Mouse (Mus musculus) stomach, embryonic 16.5 days (tissue): ENCODE measurements around the gene Mcts1. TPM values are rescaled to one million over a fixed set of nuclear protein-coding genes. Genes with fewer than 3 reads are reported as not detected.

Experiments
- ATAC-seq: fragments of 200-750 bp; cut with Nextera tagmentation; 2 replicates; pipeline ENCODE4 v1.8.0; 2017; ENCODE audit warnings: moderate number of reproducible peaks, moderate TSS enrichment; ENCODE audit not compliant: insufficient read depth, low FRiP score
- H3K27ac ChIP-seq: fragments of 300-500 bp; sonication (generic); 2 replicates; pipeline ENCODE4 v1.5.1; 2014; ENCODE audit warnings: low read length
- H3K27me3 ChIP-seq: fragments of 300-500 bp; sonication (generic); 2 replicates; pipeline ENCODE4 v1.6.1; 2014; ENCODE audit warnings: low read length, control low read depth, mixed read lengths; ENCODE audit not compliant: control insufficient read depth, insufficient read depth
- H3K36me3 ChIP-seq: fragments of 300-500 bp; sonication (generic); 2 replicates; pipeline ENCODE4 v1.6.1; 2014; ENCODE audit warnings: low read length; ENCODE audit not compliant: control insufficient read depth, insufficient read depth
- H3K4me1 ChIP-seq: fragments of 300-500 bp; sonication (generic); 2 replicates; pipeline ENCODE4 v1.6.1; 2014; ENCODE audit warnings: low read length, control low read depth, mixed read lengths; ENCODE audit not compliant: control insufficient read depth, insufficient read depth
- H3K4me2 ChIP-seq: fragments of 300-500 bp; sonication (generic); 2 replicates; pipeline ENCODE4 v1.6.1; 2014; ENCODE audit warnings: low read depth, low read length, mixed read lengths
- H3K4me3 ChIP-seq: fragments of 300-500 bp; sonication (generic); replicated peaks from 2 replicates; pipeline ENCODE4 v1.5.1; 2014; ENCODE audit warnings: mild to moderate bottlenecking, low read length
- H3K9ac ChIP-seq: fragments of 300-500 bp; sonication (generic); 2 replicates; pipeline ENCODE4 v1.6.1; 2014; ENCODE audit warnings: low read length
- H3K9me3 ChIP-seq: fragments of 300-500 bp; sonication (generic); replicated peaks from 2 replicates; pipeline ENCODE4 v1.6.1; 2016; ENCODE audit warnings: low read length, control low read depth; ENCODE audit not compliant: control insufficient read depth
- WGBS: fragments of 180-500 bp; shearing (Covaris S2); extraction: QIAGEN DNeasy Blood & Tissue Kit; methylation state at CpG from one replicate; pipeline ENCODE4 v1.1.7; 2014; 5-methylcytosine and 5-hydroxymethylcytosine counted together
- polyA plus RNA-seq: library from polyadenylated mRNA; unstranded; fragments of >200 nt; fragmentation: Nextera tagmentation; extraction: Ambion mirVana; gene quantifications from 2 replicates; pipeline ENCODE4 v1.2.1, GENCODE M21; 2015

Mcts1 gene
- polyA plus RNA-seq, 1 experiment from 2014 or later = 93.6 TPM

DNA sequence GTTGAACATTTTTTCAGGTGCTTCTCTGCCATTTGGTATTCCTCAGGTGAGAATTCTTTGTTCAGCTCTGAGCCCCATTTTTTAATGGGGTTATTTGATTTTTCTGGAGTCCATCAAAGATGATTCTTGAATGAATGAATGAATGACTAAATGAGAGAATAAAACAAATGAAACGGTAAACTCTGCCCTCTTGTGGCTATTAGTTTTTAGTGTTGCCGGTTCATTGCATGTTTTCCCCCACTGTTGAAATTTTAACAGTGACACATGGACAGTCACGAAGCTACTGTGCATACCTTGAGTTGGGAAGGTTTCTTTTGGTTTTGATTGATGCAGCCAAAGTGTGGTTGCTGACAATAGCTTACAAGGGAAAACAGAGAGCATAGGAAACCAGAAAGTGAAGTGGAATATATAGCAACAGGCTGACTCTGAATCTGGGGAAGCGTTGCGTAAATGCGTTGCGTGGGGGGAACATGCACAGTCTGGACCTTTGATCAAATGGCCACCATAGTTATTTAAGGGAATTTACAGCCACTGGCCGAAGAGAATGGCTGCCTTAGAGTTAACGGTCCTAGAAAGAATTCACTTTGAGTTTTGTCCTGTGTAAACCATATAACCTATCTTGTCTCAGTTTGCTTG lies 50.1 kb downstream of the Mcts1 start:
- no peak overlapping the region for H3K4me3 ChIP-seq
- ATAC-seq = no peak
- no peak overlapping the region for H3K4me2 ChIP-seq
- H3K9me3 ChIP-seq = no peaks in the 10 kb centered on the region
- H3K36me3 ChIP-seq = no peaks in the 10 kb centered on the region
- no peak overlapping the region for H3K27ac ChIP-seq
- H3K27me3 ChIP-seq = no peaks in the 10 kb centered on the region
- H3K4me1 ChIP-seq = no peaks in the 10 kb centered on the region
- 60% methylated on average over 9 of the region's 9 CpGs for WGBS
- no peak overlapping the region for H3K9ac ChIP-seq

DNA sequence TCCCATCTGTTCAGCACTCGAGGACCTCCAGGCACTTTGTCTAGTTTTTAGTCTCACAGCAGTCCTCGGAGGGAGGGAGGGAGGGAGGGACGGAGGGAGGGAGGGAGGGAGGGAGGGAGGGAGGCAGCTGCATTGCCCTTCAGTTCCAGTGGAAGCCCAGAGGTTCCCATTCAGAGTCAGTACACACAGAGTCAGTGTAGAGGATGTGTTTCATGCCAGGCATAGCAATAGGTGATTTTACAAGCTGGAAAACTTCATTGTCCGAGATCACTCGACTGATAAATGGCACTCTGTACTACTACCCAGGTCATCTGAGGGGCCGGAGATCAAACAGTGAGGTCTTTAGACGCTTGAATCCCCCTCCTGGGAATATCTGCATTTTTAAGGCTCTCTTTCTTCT lies 50.8 kb downstream of the Mcts1 start:
- ATAC-seq = no peak
- H3K9me3 ChIP-seq = no peaks in the 10 kb centered on the region
- H3K27ac ChIP-seq = no peak overlapping the region
- H3K9ac ChIP-seq = no peak overlapping the region
- H3K36me3 ChIP-seq = no peaks in the 10 kb centered on the region
- no peaks in the 10 kb centered on the region for H3K27me3 ChIP-seq
- no peak overlapping the region for H3K4me3 ChIP-seq
- 43% methylated on average over 5 of the region's 7 CpGs for WGBS
- H3K4me1 ChIP-seq = no peaks in the 10 kb centered on the region
- H3K4me2 ChIP-seq = no peak overlapping the region

GRCm38 (mm10) chrX:38653181-38653580 lies 52.8 kb downstream of the Mcts1 start:
- no peak overlapping the region for H3K27ac ChIP-seq
- H3K4me2 ChIP-seq = no peak overlapping the region
- H3K4me3 ChIP-seq = no peak overlapping the region
- ATAC-seq = no peak
- no peaks in the 10 kb centered on the region for H3K27me3 ChIP-seq
- H3K9me3 ChIP-seq = no peaks in the 10 kb centered on the region
- no peaks in the 10 kb centered on the region for H3K4me1 ChIP-seq
- no peak overlapping the region for H3K9ac ChIP-seq
- no peaks in the 10 kb centered on the region for H3K36me3 ChIP-seq
- WGBS = 80% methylated on average over 1 of the region's 1 CpGs

DNA sequence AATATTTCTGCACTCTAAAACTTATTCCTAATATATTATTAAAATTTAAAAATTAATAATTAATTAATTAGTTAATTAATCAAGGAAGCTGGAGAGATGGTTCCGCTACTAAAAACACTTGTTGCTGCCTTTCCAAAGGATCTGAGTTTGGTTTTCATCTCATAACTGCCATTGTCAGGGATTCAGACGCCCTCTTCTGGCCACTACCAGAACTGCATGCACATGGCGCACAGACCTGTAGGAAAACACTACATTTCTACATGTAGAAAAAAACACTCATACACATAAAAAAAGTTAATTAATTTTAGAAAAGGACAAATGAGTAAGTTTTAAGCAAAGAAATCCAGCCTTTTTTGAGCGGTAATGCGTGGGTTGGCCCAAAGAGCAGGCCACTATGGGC lies 54.3 kb downstream of the Mcts1 start:
- no peak overlapping the region for H3K27ac ChIP-seq
- no peaks in the 10 kb centered on the region for H3K27me3 ChIP-seq
- H3K9me3 ChIP-seq = no peaks in the 10 kb centered on the region
- no peak overlapping the region for H3K4me3 ChIP-seq
- no peak for ATAC-seq
- H3K4me1 ChIP-seq = no peaks in the 10 kb centered on the region
- no peak overlapping the region for H3K4me2 ChIP-seq
- no peaks in the 10 kb centered on the region for H3K36me3 ChIP-seq
- WGBS = 86% methylated on average over 5 of the region's 5 CpGs
- no peak overlapping the region for H3K9ac ChIP-seq

- no peak for ATAC-seq
- no peak overlapping the region for H3K27ac ChIP-seq
- no peaks in the 10 kb centered on the region for H3K36me3 ChIP-seq
- no peak overlapping the region for H3K4me3 ChIP-seq
- 72% methylated on average over 4 of the region's 4 CpGs for WGBS
- H3K4me1 ChIP-seq = no peaks in the 10 kb centered on the region
- no peaks in the 10 kb centered on the region for H3K9me3 ChIP-seq
- no peak overlapping the region for H3K4me2 ChIP-seq
- no peaks in the 10 kb centered on the region for H3K27me3 ChIP-seq
- no peak overlapping the region for H3K9ac ChIP-seq
Measured at GRCm38 (mm10) chrX:38656206-38656883, 56.0 kb downstream of the Mcts1 start.

Other genes with a start within 250 kb of the Mcts1 start
- 182 and 184 TPM in 2 replicates for gene Lamp2, start 144.1 kb upstream of the Mcts1 start, polyA plus RNA-seq
- 19.4 and 23.4 TPM in 2 replicates for gene Cul4b, start 24.4 kb upstream of the Mcts1 start, polyA plus RNA-seq
- gene C1galt1c1, start 34.5 kb downstream of the Mcts1 start, polyA plus RNA-seq = 43.7 and 48.3 TPM in 2 replicates
- gene 6030498E09Rik, start 172.1 kb downstream of the Mcts1 start, polyA plus RNA-seq = not detected in 2 replicates